Mouse (Mus musculus): ENCODE measurements around the gene Rffl.

DNA sequence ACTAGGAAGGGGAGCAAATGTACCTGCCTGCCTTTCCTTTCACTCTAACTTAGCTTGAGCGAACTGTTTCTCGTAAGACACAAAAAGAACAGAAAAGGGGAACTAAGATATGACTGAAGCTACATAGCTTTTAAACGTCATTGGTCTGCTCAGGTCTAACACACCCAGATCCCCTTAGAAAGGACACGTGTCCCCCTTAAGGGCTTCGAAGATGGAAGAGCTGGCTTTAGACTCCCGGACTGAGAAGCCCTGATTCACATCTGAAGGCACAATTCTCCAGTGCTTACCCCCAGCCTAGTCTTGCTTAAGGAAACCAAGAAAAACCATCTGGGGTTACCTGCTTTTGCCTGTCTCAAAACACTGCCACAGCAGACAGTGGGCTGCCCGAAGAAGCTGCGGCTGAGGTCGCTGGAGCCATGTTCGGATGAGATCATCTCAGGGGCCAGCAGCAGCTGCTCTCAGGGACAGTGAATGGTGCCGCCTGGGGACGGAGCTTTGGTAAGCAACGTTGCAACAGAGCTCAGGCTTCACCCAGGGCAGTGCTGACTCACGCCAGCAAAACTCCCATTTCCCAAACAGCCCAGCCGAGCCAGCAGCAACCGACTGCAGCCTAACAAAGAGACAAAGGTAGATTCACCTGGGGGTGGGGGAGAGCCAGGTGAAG lies 25.5 kb downstream of the Rffl start:
- peak; percentile 57 for TF ChIP-seq CTCF (IDR thresholded peaks at IDR 0.05)
- TF ChIP-seq EP300 (IDR thresholded peaks at IDR 0.05): no peak
